Mouse (Mus musculus) subcutaneous adipose tissue, adult 2 months (tissue): ENCODE results near the gene Caap1. TPM values are rescaled to one million over a fixed set of nuclear protein-coding genes. Genes with fewer than 3 reads are reported as not detected.

Experiments
- polyA plus RNA-seq: library from polyadenylated mRNA; depleted of rRNA; stranded (reverse); fragments of >200 nt; gene quantifications from 2 replicates; pipeline ENCODE4 v1.2.3, GENCODE M21; 2012; ENCODE audit warnings: low replicate concordance; rRNA removed

Gene Caap1
- polyA plus RNA-seq: 1.7 and 4.8 TPM in 2 replicates

GRCm38 (mm10) chr4:94556265-94557054 lies at the start of gene Caap1, which contains the start of gene Gm10306:
TSS of gene Caap1 (minus strand) at chr4:94556796.
TSS of gene Gm10306 (plus strand) at chr4:94556546.

GRCm38 (mm10) chr4:94603031-94603629 lies 46.5 kb upstream of the Caap1 start, which contains the start of gene Plaa:
TSS of gene Plaa (minus strand) at chr4:94603244.

Other genes starting within 250 kb of the Caap1 start
- gene Gm10306, start 250 bp downstream of the Caap1 start, polyA plus RNA-seq: not detected in 2 replicates
- 23.3 and 58.4 TPM in 2 replicates for gene Plaa, start 46.4 kb upstream of the Caap1 start, polyA plus RNA-seq
- 1.0 and 3.4 TPM in 2 replicates for gene Ift74, start 57.7 kb upstream of the Caap1 start, polyA plus RNA-seq
- not detected in 2 replicates for gene Lrrc19, start 93.3 kb upstream of the Caap1 start, polyA plus RNA-seq
- gene Tek, start 182.5 kb upstream of the Caap1 start, polyA plus RNA-seq: 21.6 and 25.7 TPM in 2 replicates